Mouse (Mus musculus): Measurements from ENCODE around the gene Creb3l4. TPM values are rescaled to one million over a fixed set of nuclear protein-coding genes. Genes with fewer than 3 reads are reported as not detected.
A peak's percentile ranks its signal among the peaks of the same experiment; 100 is the strongest.
"Not testable (repeated sequence)": the region's sequence is repeated elsewhere in the genome, so short reads cannot be mapped to it uniquely, and the experiment has no call there.

Gene Creb3l4
- polyA plus RNA-seq, 1 experiment from 2014 or later, result 3.9 TPM

- Histone ChIP-seq H3K4me2 (replicated peaks) (no peak overlapping the region), H3K27me3 (no peaks in the 10 kb centered on the region), H3K27ac (replicated peaks) (no peak overlapping the region), H3K4me1 (peaks cover 13% of the 10 kb centered on the region), H3K9ac (replicated peaks) (no peak overlapping the region), H3K4me3 (no peak overlapping the region), H3K9me3 (no peaks in the 10 kb centered on the region), H3K36me3 (peaks cover 64% of the 10 kb centered on the region)
- ATAC-seq (ENCODE audit: low FRiP score, low read depth), result no peak
- WGBS, result 89% methylated on average over 4 of the region's 4 CpGs
Measured at GRCm38 (mm10) chr3:90258521-90258920, 15.2 kb upstream of the Creb3l4 start.

GRCm38 (mm10) chr3:90256731-90257530 lies 13.6 kb upstream of the Creb3l4 start:
- H3K4me3 ChIP-seq, result no peak overlapping the region
- WGBS, result 94% methylated on average over 19 of the region's 19 CpGs
- H3K9me3 ChIP-seq, result no peaks in the 10 kb centered on the region
- no peak for ATAC-seq (ENCODE audit: low FRiP score, low read depth)
- no peak overlapping the region for H3K9ac ChIP-seq (replicated peaks)
- no peak overlapping the region for H3K4me2 ChIP-seq (replicated peaks)
- H3K4me1 ChIP-seq, result peaks cover 13% of the 10 kb centered on the region
- no peaks in the 10 kb centered on the region for H3K27me3 ChIP-seq
- peaks cover 48% of the 10 kb centered on the region for H3K36me3 ChIP-seq
- H3K27ac ChIP-seq (replicated peaks), result no peak overlapping the region

- ATAC-seq (ENCODE audit: low FRiP score, low read depth), result no peak
- H3K4me2 ChIP-seq (replicated peaks), result peak overlapping the region; percentile 84
- peaks cover 46% of the 10 kb centered on the region for H3K36me3 ChIP-seq
- H3K9me3 ChIP-seq, result no peaks in the 10 kb centered on the region
- peaks cover 13% of the 10 kb centered on the region for H3K4me1 ChIP-seq
- 94% methylated on average over 14 of the region's 14 CpGs for WGBS
- H3K27ac ChIP-seq (replicated peaks), result no peak overlapping the region
- H3K27me3 ChIP-seq, result no peaks in the 10 kb centered on the region
- H3K4me3 ChIP-seq, result peak overlapping the region; percentile 91
- H3K9ac ChIP-seq (replicated peaks), result peak overlapping the region; percentile 96; the same call in 1 of the 2 replicates
Measured at GRCm38 (mm10) chr3:90255784-90256353, 12.6 kb upstream of the Creb3l4 start.

- H3K9ac ChIP-seq (replicated peaks), result peak overlapping the region; percentile 96
- no peak for ATAC-seq (ENCODE audit: low FRiP score, low read depth)
- H3K27ac ChIP-seq (replicated peaks), result peak overlapping the region; percentile 89
- no peaks in the 10 kb centered on the region for H3K27me3 ChIP-seq
- H3K4me2 ChIP-seq (replicated peaks), result peak overlapping the region; percentile 84
- H3K9me3 ChIP-seq, result no peaks in the 10 kb centered on the region
- H3K4me1 ChIP-seq, result peaks cover 13% of the 10 kb centered on the region
- peak overlapping the region; percentile 91 for H3K4me3 ChIP-seq
- peaks cover 45% of the 10 kb centered on the region for H3K36me3 ChIP-seq
- WGBS, result 28% methylated on average over 2 of the region's 2 CpGs
Measured at GRCm38 (mm10) chr3:90255194-90255565, 11.9 kb upstream of the Creb3l4 start.

GRCm38 (mm10) chr3:90254419-90255193 lies 11.3 kb upstream of the Creb3l4 start:
- H3K9ac ChIP-seq (replicated peaks), result peak overlapping the region; percentile 96
- peaks cover 39% of the 10 kb centered on the region for H3K36me3 ChIP-seq
- H3K4me3 ChIP-seq, result peak overlapping the region; percentile 91
- WGBS, result under 1% methylated on average over 41 of the region's 41 CpGs
- H3K27me3 ChIP-seq, result no peaks in the 10 kb centered on the region
- H3K9me3 ChIP-seq, result no peaks in the 10 kb centered on the region
- peak overlapping the region; percentile 84 for H3K4me2 ChIP-seq (replicated peaks)
- H3K27ac ChIP-seq (replicated peaks), result peak overlapping the region; percentile 89
- H3K4me1 ChIP-seq, result peaks cover 13% of the 10 kb centered on the region
- ATAC-seq (ENCODE audit: low FRiP score, low read depth), result peak; percentile 78

GRCm38 (mm10) chr3:90253653-90254418 lies 10.5 kb upstream of the Creb3l4 start, which contains the start of gene Crtc2:
Gene Crtc2 (plus strand): TSS chr3:90254163.
- peak within 1 kb of the TSS; percentile 84 for H3K4me2 ChIP-seq (replicated peaks)
- peak; percentile 98 for ATAC-seq (ENCODE audit: low FRiP score, low read depth)
- peak within 1 kb of the TSS; percentile 96 for H3K9ac ChIP-seq (replicated peaks)
- no peaks in the 10 kb centered on the region for H3K27me3 ChIP-seq
- peaks cover 32% of the 10 kb centered on the region for H3K36me3 ChIP-seq
- WGBS, result 2% methylated on average over 40 of the region's 40 CpGs
- no peaks in the 10 kb centered on the region for H3K9me3 ChIP-seq
- H3K4me3 ChIP-seq, result peak within 1 kb of the TSS; percentile 91
- H3K27ac ChIP-seq (replicated peaks), result peak within 1 kb of the TSS; percentile 89
- peaks cover 21% of the 10 kb centered on the region for H3K4me1 ChIP-seq

GRCm38 (mm10) chr3:90253174-90253573 lies 9.9 kb upstream of the Creb3l4 start:
- ATAC-seq (ENCODE audit: low FRiP score, low read depth); H3K9ac ChIP-seq (replicated peaks); H3K9me3 ChIP-seq; H3K27me3 ChIP-seq; H3K27ac ChIP-seq (replicated peaks): not testable (repeated sequence)
- Histone ChIP-seq H3K4me3 (peak overlapping the region; percentile 91), H3K36me3 (peaks cover 26% of the 10 kb centered on the region), H3K4me2 (replicated peaks) (peak overlapping the region; percentile 84), H3K4me1 (peaks cover 26% of the 10 kb centered on the region)
- 76% methylated on average over 1 of the region's 1 CpGs for WGBS

GRCm38 (mm10) chr3:90252659-90253058 lies 9.3 kb upstream of the Creb3l4 start:
- 94% methylated on average over 2 of the region's 2 CpGs for WGBS
- not testable (repeated sequence) for ATAC-seq (ENCODE audit: low FRiP score, low read depth); H3K4me2 ChIP-seq (replicated peaks); H3K27me3 ChIP-seq; H3K4me3 ChIP-seq; H3K9me3 ChIP-seq; H3K27ac ChIP-seq (replicated peaks); H3K9ac ChIP-seq (replicated peaks)
- H3K4me1 ChIP-seq, result peaks cover 27% of the 10 kb centered on the region
- H3K36me3 ChIP-seq, result peaks cover 21% of the 10 kb centered on the region

GRCm38 (mm10) chr3:90251731-90252226 lies 8.5 kb upstream of the Creb3l4 start:
- H3K27me3 ChIP-seq; H3K9ac ChIP-seq (replicated peaks); ATAC-seq (ENCODE audit: low FRiP score, low read depth); H3K4me3 ChIP-seq; H3K9me3 ChIP-seq; H3K4me2 ChIP-seq (replicated peaks); H3K27ac ChIP-seq (replicated peaks): not testable (repeated sequence)
- H3K4me1 ChIP-seq, result peaks cover 29% of the 10 kb centered on the region
- H3K36me3 ChIP-seq, result peaks cover 14% of the 10 kb centered on the region
- WGBS, result 92% methylated on average over 10 of the region's 12 CpGs

GRCm38 (mm10) chr3:90250791-90251190 lies 7.5 kb upstream of the Creb3l4 start:
- H3K9ac ChIP-seq (replicated peaks), result no peak overlapping the region
- WGBS, result 91% methylated on average over 6 of the region's 6 CpGs
- no peak overlapping the region for H3K4me2 ChIP-seq (replicated peaks)
- H3K4me1 ChIP-seq, result peaks cover 27% of the 10 kb centered on the region
- no peaks in the 10 kb centered on the region for H3K27me3 ChIP-seq
- no peak overlapping the region for H3K4me3 ChIP-seq
- no peaks in the 10 kb centered on the region for H3K9me3 ChIP-seq
- H3K36me3 ChIP-seq, result peaks cover 14% of the 10 kb centered on the region
- ATAC-seq (ENCODE audit: low FRiP score, low read depth), result no peak
- no peak overlapping the region for H3K27ac ChIP-seq (replicated peaks)

GRCm38 (mm10) chr3:90248746-90249100 lies 5.4 kb upstream of the Creb3l4 start:
- Histone ChIP-seq H3K27ac (replicated peaks) (peak overlapping the region; percentile 86; the same call in 1 of the 2 replicates), H3K9me3 (no peaks in the 10 kb centered on the region), H3K4me1 (peaks cover 20% of the 10 kb centered on the region), H3K36me3 (peaks cover 14% of the 10 kb centered on the region), H3K4me2 (replicated peaks) (peak overlapping the region; percentile 92), H3K4me3 (peak overlapping the region; percentile 66), H3K9ac (replicated peaks) (peak overlapping the region; percentile 70), H3K27me3 (no peaks in the 10 kb centered on the region)
- no peak for ATAC-seq (ENCODE audit: low FRiP score, low read depth)
- WGBS, result 8% methylated on average over 10 of the region's 10 CpGs

Data from midbrain, embryonic 12.5 days (tissue).